Mouse (Mus musculus): Measurements from ENCODE around the gene R3hdml. TPM values are rescaled to one million over a fixed set of nuclear protein-coding genes. Genes with fewer than 3 reads are reported as not detected.

The R3hdml gene
- polyA plus RNA-seq, 1 experiment = 44.0 TPM

DNA sequence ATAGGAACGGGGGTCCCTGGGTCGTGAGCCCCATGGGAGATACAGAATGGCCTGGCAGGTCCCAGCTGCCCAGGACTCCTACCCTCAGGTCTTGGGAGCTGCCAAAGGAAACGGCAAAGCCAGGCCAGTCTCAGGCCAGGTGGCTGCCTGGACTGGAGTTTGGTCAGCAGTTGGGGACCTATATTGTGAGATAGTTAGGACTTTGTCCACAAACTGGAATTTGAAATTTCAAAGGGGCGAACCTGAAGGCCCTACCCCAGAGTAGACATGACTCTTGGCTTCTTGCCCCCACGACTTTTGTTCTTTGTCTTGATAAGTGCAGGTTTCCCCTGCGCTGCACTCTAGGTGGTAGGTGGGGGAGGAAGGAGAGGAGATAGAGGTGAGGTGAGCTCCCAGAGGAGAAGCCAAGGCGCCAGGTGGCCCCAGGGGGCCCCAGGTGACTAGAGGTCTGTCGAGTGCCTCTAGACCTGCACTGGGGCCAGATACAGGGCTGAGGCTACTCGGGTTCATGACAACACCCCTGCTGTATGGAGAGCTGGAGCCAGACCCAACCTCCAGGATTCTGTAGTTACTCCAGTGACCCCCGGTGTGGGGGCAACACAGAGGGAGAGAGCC, 49.6 kb downstream of the R3hdml start:
- Histone ChIP-seq H3K27me3 (ENCODE audit: control insufficient read depth, insufficient read depth, insufficient read length) (peaks cover 72% of the 10 kb centered on the region), H3K4me3 (no peak overlapping the region)

DNA sequence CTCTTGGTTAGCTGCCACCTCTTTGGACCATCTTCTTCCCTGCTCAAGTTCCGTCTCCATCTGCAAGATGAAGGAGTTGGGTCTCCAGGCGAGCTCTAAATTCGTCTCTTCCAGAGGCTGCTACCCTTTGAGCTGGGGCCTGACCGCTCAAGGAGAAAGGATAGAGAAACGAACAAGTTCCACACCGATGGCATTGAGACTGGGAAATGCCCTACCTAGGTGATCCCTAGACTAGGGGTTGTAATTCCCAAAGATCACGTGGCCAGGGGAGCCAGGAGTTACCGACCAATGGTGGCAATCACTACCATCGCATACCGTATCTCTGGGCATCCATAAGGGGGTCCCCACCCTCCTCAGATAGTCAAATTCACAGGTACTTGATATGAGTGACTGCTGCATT, 50.6 kb downstream of the R3hdml start:
- Histone ChIP-seq H3K79me2 (ENCODE audit: control insufficient read depth, insufficient read depth) (no peaks in the 10 kb centered on the region), H3ac (ENCODE audit: control insufficient read depth, insufficient read length) (no peak overlapping the region), H3K4me3 (no peak overlapping the region), H3K4me2 (ENCODE audit: low read depth) (no peak overlapping the region), H3K36me3 (ENCODE audit: control insufficient read depth, insufficient read depth) (no peaks in the 10 kb centered on the region), H3K27me3 (ENCODE audit: control insufficient read depth, insufficient read depth, insufficient read length) (peaks cover 73% of the 10 kb centered on the region)
- TF ChIP-seq MYOD1 (IDR thresholded peaks at IDR 0.05; ENCODE audit: control insufficient read depth in 1 of 3, insufficient read length in 2 of 3, low read depth in 2 of 3) (no peak), POLR2A (IDR thresholded peaks at IDR 0.05; ENCODE audit: insufficient read length, low read depth) (no peak), TCF3 (IDR thresholded peaks at IDR 0.05; ENCODE audit: insufficient read length, low read depth) (no peak), MYOG (IDR thresholded peaks at IDR 0.05; ENCODE audit: control insufficient read depth in 1 of 3, insufficient read depth in 1 of 3, insufficient read length in 2 of 3, low read depth in 2 of 3) (no peak), REST (IDR thresholded peaks at IDR 0.05; ENCODE audit: insufficient read depth, insufficient read length) (no peak), CEBPB (IDR thresholded peaks at IDR 0.05; ENCODE audit: insufficient read depth, poor library complexity, severe bottlenecking) (no peak), E2F4 (IDR thresholded peaks at IDR 0.05; ENCODE audit: insufficient read depth) (no peak), MAX (IDR thresholded peaks at IDR 0.05; ENCODE audit: low read depth) (no peak), USF1 (IDR thresholded peaks at IDR 0.05; ENCODE audit: low read depth) (no peak), TCF12 (IDR thresholded peaks at IDR 0.05; ENCODE audit: insufficient read depth, poor library complexity, severe bottlenecking) (no peak), POLR2AphosphoS2 (IDR thresholded peaks at IDR 0.05; ENCODE audit: insufficient read length, low read depth) (no peak)

More for the DNA sequence above, 49.6 kb downstream of the R3hdml start:
- Histone ChIP-seq H3ac (ENCODE audit: control insufficient read depth, insufficient read length) (no peak overlapping the region), H3K79me2 (ENCODE audit: control insufficient read depth, insufficient read depth) (no peaks in the 10 kb centered on the region), H3K4me2 (ENCODE audit: low read depth) (no peak overlapping the region), H3K36me3 (ENCODE audit: control insufficient read depth, insufficient read depth) (no peaks in the 10 kb centered on the region)
- no peak for TF ChIP-seq SRF (IDR thresholded peaks at IDR 0.05; ENCODE audit: control insufficient read depth, insufficient read length, low read depth)

DNA sequence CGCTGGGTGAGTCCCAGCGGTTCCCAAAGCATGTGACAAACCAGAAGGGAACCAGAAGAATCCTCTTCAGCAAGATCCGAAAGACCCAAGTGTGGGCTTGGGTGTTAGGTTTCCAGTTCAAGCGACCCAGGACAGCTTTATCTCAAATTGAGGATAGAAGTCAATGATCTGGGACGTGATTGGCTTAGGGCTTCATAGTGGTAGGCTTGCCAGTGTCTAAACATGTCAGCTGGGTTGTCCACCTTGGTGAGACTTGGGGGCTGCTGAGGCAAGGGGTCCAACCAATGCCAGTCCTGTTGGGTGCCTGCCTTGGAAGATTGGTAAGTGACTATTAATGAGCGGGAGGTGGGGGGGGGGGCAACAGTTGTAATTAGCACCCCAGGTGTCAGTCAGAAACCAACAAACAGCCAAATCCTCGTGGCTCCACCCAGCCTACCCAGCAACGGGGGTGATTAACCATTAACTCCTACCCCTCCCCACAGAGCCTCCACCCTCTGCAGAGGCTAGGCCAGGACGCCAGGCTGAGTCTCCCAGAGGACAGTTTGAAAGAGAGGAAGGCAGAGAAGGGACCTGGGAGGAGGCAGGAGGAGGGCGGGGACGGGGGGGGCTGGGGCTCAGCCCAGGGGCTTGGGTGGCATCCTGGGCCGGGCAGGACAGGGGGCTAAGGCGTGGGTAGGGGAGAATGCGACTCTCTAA, 54.7 kb downstream of the R3hdml start:
- Histone ChIP-seq H3K79me2 (ENCODE audit: control insufficient read depth, insufficient read depth) (no peaks in the 10 kb centered on the region), H3K27me3 (ENCODE audit: control insufficient read depth, insufficient read depth, insufficient read length) (peaks cover 51% of the 10 kb centered on the region), H3K4me3 (no peak overlapping the region), H3K4me2 (ENCODE audit: low read depth) (no peak overlapping the region), H3K36me3 (ENCODE audit: control insufficient read depth, insufficient read depth) (no peaks in the 10 kb centered on the region), H3ac (ENCODE audit: control insufficient read depth, insufficient read length) (no peak overlapping the region)
- no peak for TF ChIP-seq POLR2A (IDR thresholded peaks at IDR 0.05; ENCODE audit: insufficient read length, low read depth)

DNA sequence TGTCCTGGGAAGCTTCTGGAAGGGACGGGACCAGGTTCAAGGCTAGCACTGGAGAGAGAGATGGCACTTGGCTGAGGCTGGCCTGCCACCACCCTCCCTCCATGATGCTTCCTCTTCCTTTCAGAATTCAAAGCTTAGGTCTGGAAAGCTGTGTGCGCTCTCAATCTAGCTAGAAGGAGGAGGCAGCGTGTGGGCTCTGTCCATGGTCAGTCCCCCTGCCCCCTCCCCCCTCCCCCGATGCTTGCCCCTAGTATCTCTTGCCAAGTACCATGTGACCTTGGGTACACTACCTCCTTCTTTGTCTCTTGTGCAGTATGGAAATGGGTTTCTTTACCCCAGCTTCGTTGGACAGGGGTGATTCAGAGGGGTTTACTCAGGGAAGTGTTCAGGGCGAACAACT, 56.7 kb downstream of the R3hdml start:
- Histone ChIP-seq H3K4me3 (no peak overlapping the region), H3ac (ENCODE audit: control insufficient read depth, insufficient read length) (no peak overlapping the region), H3K79me2 (ENCODE audit: control insufficient read depth, insufficient read depth) (no peaks in the 10 kb centered on the region), H3K4me2 (ENCODE audit: low read depth) (no peak overlapping the region), H3K27me3 (ENCODE audit: control insufficient read depth, insufficient read depth, insufficient read length) (peaks cover 30% of the 10 kb centered on the region), H3K36me3 (ENCODE audit: control insufficient read depth, insufficient read depth) (no peaks in the 10 kb centered on the region)
- no peak for TF ChIP-seq MYOG (IDR thresholded peaks at IDR 0.05; ENCODE audit: control insufficient read depth in 1 of 3, insufficient read depth in 1 of 3, insufficient read length in 2 of 3, low read depth in 2 of 3)
- no peak for TF ChIP-seq CEBPB (IDR thresholded peaks at IDR 0.05; ENCODE audit: insufficient read depth, poor library complexity, severe bottlenecking)
- no peak for TF ChIP-seq POLR2AphosphoS2 (IDR thresholded peaks at IDR 0.05; ENCODE audit: insufficient read length, low read depth)
- TF ChIP-seq USF1 (IDR thresholded peaks at IDR 0.05; ENCODE audit: low read depth) = no peak
- no peak for TF ChIP-seq MYOD1 (IDR thresholded peaks at IDR 0.05; ENCODE audit: control insufficient read depth in 1 of 3, insufficient read length in 2 of 3, low read depth in 2 of 3)
- TF ChIP-seq SRF (IDR thresholded peaks at IDR 0.05; ENCODE audit: control insufficient read depth, insufficient read length, low read depth) = no peak
- no peak for TF ChIP-seq POLR2A (IDR thresholded peaks at IDR 0.05; ENCODE audit: insufficient read length, low read depth)
- TF ChIP-seq TCF3 (IDR thresholded peaks at IDR 0.05; ENCODE audit: insufficient read length, low read depth) = no peak
- no peak for TF ChIP-seq MAX (IDR thresholded peaks at IDR 0.05; ENCODE audit: low read depth)
- no peak for TF ChIP-seq TCF12 (IDR thresholded peaks at IDR 0.05; ENCODE audit: insufficient read depth, poor library complexity, severe bottlenecking)
- TF ChIP-seq E2F4 (IDR thresholded peaks at IDR 0.05; ENCODE audit: insufficient read depth) = no peak
- TF ChIP-seq REST (IDR thresholded peaks at IDR 0.05; ENCODE audit: insufficient read depth, insufficient read length) = no peak

DNA sequence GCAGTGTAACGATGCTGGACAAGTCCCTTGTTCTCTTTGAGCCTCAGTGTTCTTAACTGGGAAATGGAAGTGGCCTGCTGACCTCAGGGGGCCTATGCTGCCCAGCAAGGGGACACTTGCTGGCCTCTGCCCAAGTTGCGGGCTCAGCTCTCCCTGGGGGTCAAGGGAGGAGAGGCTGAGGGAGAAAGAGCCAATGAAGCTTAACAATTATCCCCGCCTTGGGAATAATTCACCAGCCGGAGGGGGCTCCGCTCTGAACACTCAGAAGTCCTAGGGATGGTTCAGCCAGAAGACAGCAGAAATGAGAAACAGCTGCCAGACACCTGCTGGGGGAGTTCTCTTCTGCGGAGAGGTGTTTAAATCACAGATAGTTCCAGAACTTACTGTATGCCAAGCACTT, 57.7 kb downstream of the R3hdml start:
- Histone ChIP-seq H3K4me2 (ENCODE audit: low read depth) (no peak overlapping the region), H3K36me3 (ENCODE audit: control insufficient read depth, insufficient read depth) (no peaks in the 10 kb centered on the region), H3K4me3 (no peak overlapping the region), H3K27me3 (ENCODE audit: control insufficient read depth, insufficient read depth, insufficient read length) (peaks cover 23% of the 10 kb centered on the region), H3ac (ENCODE audit: control insufficient read depth, insufficient read length) (no peak overlapping the region), H3K79me2 (ENCODE audit: control insufficient read depth, insufficient read depth) (no peaks in the 10 kb centered on the region)
- TF ChIP-seq CEBPB (IDR thresholded peaks at IDR 0.05; ENCODE audit: insufficient read depth, poor library complexity, severe bottlenecking) = no peak
- no peak for TF ChIP-seq MAX (IDR thresholded peaks at IDR 0.05; ENCODE audit: low read depth)
- TF ChIP-seq POLR2AphosphoS2 (IDR thresholded peaks at IDR 0.05; ENCODE audit: insufficient read length, low read depth) = no peak
- no peak for TF ChIP-seq MYOG (IDR thresholded peaks at IDR 0.05; ENCODE audit: control insufficient read depth in 1 of 3, insufficient read depth in 1 of 3, insufficient read length in 2 of 3, low read depth in 2 of 3)
- TF ChIP-seq REST (IDR thresholded peaks at IDR 0.05; ENCODE audit: insufficient read depth, insufficient read length) = no peak
- TF ChIP-seq TCF12 (IDR thresholded peaks at IDR 0.05; ENCODE audit: insufficient read depth, poor library complexity, severe bottlenecking) = no peak
- no peak for TF ChIP-seq TCF3 (IDR thresholded peaks at IDR 0.05; ENCODE audit: insufficient read length, low read depth)
- TF ChIP-seq MYOD1 (IDR thresholded peaks at IDR 0.05; ENCODE audit: control insufficient read depth in 1 of 3, insufficient read length in 2 of 3, low read depth in 2 of 3) = no peak

Other genes starting within 250 kb of the R3hdml start
- 217 TPM for gene Jph2, start 94.3 kb upstream of the R3hdml start, polyA plus RNA-seq (2012; fragmentation: generic; extraction: Trizol)
- 30.3 TPM for gene Oser1, start 67.6 kb upstream of the R3hdml start, polyA plus RNA-seq (2012; fragmentation: generic; extraction: Trizol)
- 0.43 TPM for gene Gdap1l1, start 53.8 kb upstream of the R3hdml start, polyA plus RNA-seq (2012; fragmentation: generic; extraction: Trizol)
- gene Fitm2, start 19.7 kb upstream of the R3hdml start, polyA plus RNA-seq (2012; fragmentation: generic; extraction: Trizol) = 24.6 TPM
- gene Hnf4a, start 14.5 kb downstream of the R3hdml start, polyA plus RNA-seq (2012; fragmentation: generic; extraction: Trizol) = not detected
- 20.2 TPM for gene Ttpal, start 110.0 kb downstream of the R3hdml start, polyA plus RNA-seq (2012; fragmentation: generic; extraction: Trizol)
- 88.9 TPM for gene Serinc3, start 152.8 kb downstream of the R3hdml start, polyA plus RNA-seq (2012; fragmentation: generic; extraction: Trizol)
- gene Pkig, start 166.1 kb downstream of the R3hdml start, polyA plus RNA-seq (2012; fragmentation: generic; extraction: Trizol) = 799 TPM

Measured in myocyte (in vitro differentiated cells).